Mouse (Mus musculus): ENCODE results near the gene Mob3b.
A peak's percentile ranks its signal among the peaks of the same experiment; 100 is the strongest.
"Not testable (repeated sequence)": the region's sequence is repeated elsewhere in the genome, so short reads cannot be mapped to it uniquely, and the experiment has no call there.

Mob3b gene

DNA sequence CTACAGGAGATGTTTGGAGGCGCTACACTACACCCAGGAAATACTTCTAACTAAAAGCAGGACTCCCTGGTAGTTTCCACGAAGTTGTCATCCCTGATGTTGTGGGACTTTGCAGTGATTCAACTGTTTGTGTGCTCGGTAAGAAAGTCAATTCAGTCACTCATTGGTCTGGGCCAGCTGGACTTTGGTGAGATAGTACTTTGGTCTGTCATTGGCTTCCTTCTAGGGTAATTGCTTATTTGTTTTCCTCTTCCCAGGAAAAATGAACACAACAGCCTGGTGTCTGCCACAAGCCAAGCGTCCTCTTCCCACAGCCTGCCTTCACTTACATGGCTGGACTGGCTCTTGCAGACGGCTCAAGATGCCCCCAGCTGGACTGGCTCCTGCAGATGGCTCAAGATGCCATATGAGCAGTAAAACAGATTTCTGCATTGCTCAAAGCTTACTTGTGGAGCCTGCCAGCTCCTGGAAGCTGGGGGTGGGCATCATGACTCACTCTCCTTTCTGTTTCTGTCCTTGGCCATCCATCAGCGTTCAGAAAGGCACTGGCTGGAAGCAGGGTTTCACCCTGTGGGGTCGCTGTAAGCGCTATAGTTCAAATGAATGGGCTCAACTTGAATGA is 190.8 kb downstream of the Mob3b start:
- peak; percentile 45 for DNase-seq (ENCODE audit: low spot score)

DNA sequence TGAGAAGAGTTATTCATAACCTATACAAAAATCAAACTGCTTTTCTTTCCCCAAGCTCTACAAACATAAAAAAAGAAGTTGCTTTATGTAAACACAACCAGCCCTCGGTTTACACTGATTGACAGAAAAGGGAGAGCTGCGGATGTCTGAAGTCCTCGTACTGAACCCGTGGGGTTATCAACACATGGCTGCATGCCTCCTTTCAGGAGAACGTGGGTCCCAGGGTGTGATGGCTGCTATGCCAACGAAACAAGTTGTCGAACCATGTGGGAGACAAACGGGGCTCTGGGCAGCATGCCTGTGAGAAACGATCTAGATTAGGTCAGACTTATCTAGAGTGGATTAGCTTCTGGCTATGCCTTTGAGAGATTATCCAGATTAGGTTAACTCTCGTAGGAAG is 192.4 kb downstream of the Mob3b start:
- no peak for DNase-seq (ENCODE audit: low spot score)

DNA sequence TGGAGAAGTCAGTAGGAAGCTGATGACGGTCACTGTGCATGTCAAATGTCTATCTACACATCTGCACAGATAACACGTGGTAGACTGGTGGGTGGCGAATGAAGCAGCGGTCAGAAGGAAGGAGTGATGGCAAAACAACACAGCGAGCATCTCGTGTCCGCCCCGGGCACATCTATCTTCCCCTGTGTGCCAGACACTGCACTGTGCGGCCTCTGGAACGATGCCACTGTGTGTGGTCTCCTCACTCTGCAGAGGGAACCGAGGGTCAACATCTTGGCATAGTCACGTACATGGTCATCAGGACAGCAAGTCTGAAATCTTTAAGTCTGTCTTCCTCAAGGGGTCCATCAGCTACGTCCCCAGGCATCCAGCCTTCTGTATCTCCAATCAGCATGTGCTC is 193.3 kb downstream of the Mob3b start:
- DNase-seq (ENCODE audit: low spot score): no peak

DNA sequence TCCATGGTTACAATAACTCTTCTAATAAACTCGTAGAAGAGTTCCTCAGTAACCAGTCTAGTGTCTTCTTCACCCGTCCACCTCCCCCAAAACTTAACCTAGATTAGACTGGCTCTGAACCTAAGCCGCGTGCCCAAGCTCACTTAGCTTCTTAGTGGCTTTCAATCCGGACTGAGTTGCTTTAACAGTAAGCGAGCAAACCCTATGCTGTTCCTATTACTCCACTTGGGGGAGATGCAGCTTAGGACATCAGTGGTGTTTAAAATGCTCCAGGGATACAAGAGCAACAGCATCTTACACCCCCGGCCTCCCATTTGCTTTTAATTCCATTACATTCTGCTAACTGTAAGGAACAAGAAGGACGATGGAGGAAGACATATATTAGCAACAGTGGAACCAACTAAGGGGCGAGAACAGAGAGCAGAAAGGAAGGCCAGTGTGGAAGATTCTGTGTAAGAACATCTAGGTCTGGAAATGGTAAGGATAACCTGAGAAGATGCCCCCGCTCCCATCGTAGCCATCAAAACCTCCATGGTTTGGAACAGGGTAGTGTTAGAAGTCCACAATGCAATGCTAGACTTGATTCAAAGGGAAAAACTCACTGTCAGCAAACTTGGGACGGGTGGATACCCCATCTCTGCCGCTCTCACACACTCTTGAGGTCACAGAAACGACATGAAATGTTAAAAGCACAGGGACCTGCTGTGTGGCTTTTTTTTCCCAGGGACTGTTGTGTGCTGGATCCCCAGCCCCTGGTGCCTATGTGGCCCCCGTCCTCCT is 196.3 kb downstream of the Mob3b start:
- no peak for DNase-seq (ENCODE audit: low spot score)

DNA sequence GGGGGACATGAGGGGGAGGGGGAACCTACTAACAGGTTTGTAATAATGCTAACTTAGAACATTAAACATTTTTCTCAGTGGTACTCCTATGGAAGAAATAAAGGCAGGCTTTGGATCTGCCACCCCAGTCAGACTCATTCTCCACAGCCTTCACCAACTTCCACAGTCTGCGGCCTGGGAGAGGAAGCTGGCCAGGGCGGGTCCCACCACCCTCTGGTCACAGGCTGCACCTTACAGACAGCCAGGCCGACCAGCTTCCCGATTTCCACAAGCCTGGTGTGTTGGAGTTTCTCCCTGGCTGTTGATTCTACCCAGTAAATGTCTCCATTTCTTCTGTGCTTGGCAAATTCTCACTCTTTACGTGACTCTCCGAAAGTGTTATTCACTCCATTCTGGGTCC is 197.8 kb downstream of the Mob3b start:
- DNase-seq (ENCODE audit: low spot score): no peak

DNA sequence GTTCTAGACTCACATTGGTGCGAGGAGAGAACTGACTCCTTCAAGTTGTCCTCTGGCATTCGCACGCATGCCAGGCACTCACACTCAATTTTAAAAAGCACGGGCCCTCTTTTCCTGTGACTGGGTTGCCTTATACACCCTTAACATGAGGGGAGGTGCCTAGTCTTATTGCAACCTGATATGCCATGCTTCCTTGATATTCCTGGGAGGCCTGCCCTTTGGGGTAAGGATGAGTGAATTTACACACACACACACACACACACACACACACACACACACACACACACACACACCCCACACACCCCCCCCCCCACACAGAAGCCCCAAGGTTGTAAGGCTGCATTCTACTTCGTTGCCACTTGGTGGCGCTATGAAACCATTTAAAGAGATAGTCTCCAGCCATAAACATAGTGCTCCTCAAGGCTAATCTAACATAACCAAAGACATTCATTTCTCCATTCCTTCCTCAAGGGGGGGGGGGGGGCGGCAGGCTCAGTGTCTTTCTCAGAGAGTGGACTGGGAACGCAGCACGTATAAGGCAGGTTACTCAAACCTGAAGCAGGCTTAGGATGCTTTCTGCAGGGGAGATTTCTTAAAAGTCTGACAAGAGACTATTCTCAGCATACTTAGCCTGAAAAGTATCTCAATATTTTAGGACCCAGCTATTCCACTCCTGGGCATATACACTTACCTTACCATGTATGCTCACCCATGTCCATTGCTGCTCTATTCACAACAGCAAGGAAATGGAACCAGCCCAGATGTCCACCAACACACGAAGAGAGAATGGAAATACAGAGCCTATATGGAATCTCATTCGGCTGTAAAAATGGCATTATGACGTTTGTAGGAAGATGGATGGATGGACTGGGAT is 198.9 kb downstream of the Mob3b start:
- DNase-seq (ENCODE audit: low spot score): no peak

DNA sequence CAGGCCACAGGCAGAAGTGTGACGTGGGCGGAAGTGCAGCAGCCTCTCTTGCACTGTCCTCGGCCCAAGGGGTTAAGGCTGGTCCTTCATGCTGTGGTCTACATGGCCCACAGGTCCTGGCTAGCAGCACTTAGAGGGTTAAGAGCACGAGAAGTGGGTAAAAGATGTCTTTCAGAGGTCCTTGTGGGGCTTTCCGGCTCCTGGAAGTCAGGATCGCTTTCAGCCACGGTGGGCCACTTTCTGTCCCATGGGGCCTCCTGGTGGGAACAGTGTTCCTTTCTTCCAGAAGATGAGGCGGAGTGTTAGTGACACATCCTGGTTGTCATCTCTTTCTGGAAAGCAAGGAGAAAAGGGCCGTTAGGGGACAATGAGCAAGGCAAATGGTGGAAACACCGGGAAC is 203.6 kb downstream of the Mob3b start:
- DNase-seq (ENCODE audit: low spot score): no peak

DNA sequence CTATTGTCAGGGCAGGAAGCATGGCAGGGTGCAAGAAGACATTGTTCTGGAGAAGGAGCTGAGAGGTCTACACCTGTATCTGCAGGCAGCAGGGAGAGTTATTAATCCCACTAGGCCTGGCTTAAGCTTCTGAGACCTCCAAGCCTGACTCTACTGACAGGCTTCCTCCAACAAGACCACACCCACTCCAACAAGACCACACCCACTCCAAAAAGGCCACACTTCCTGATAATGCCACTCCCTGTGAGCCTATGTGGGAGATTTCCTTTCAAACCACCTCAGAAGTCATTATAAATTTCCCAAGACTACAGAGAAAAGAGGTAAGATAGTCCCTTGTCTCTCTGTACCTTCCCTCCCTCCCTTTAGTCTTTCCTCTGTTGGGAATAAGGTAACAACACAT is 210.1 kb downstream of the Mob3b start:
- DNase-seq (ENCODE audit: low spot score): no peak

DNA sequence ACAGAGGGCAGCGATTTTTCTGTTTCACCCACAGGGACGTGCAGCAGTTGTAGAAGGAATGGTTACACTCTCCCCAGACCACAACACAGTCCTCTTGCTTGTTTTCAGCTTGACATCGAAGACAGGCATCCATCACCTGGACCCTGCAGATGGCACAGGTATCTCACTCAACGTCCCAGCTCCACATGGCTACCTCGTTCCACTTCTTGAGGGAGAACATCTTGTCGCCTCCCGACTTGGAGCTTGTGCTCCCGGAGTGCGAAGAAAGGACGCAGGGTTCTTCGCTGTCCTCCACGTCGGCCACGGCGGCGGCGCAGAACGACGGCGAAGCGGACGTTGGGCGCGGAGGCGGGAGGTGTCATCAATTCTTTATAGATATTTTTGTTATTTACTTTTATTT is 216.2 kb downstream of the Mob3b start:
- no peak for DNase-seq (ENCODE audit: low spot score)

DNA sequence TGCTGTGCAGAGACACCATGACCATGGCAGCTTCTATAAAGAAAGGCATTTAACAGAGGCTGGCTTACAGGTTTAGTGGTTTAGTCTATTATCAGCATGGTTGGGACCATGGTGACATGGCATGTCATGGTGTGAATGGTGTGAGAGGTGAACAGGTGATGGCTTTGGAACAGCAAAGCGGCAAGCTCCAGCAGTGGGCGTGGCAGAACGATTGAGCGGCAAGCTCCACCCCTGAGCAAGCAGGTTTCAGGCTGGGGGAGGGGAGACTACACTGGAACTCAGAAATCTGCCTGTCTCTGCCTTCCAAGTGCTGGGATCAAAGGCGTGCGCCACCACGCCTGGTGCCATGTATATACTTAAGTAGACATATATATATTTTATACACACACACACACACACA is 228.9 kb downstream of the Mob3b start:
- DNase-seq (ENCODE audit: low spot score): not testable (repeated sequence)

DNA sequence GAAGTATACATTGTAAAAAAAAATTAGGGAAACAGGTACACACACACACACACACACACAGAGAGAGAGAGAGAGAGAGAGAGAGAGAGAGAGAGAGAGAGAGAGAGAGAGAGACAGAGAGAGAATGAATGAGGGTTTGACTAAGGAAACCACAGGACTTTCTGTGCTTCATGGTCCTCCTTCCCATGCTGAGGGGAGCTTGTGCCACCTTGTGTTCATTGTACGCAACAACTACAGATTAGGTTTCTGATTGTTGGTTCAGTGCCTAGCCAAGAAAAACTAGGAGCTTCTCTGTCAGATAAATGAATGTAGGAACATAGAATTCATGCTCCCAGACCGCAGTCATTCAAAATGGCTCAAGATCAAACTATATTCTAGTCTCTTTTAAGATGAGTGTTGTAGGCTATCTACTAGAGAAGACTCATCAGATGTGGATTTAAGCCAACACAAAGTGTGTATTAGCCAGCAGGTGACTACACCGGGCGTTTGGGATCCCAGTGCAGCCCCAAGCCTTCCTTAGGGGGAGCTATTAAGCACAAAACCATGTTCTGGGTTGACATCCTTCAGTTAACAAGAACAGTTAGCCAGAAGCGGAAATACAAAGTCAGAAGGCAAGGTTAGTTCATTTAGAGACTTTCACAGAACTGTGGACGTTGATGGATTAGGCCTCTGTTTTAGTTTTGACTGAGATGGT is 235.0 kb downstream of the Mob3b start:
- no peak for DNase-seq (ENCODE audit: low spot score)

DNA sequence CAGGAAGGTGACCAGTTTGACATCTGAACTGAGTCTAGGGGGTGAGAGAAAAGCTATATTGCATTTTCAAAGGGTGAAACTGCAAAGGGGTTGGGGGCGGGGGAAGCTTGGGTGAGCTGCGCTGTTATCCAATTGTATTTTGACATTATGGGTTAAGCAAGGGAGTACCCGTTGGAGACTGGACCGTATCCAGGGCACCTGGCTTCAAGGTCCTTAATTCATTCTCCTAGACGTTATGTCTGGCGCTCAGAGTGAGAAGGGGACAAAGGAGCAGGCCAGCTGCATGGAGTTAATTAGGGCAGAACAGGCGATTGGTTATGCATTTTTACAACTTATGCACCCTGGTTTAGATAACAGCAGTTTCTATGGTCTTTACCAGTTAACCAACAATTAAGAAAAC is 239.9 kb downstream of the Mob3b start:
- DNase-seq (ENCODE audit: low spot score): peak; percentile 41

DNA sequence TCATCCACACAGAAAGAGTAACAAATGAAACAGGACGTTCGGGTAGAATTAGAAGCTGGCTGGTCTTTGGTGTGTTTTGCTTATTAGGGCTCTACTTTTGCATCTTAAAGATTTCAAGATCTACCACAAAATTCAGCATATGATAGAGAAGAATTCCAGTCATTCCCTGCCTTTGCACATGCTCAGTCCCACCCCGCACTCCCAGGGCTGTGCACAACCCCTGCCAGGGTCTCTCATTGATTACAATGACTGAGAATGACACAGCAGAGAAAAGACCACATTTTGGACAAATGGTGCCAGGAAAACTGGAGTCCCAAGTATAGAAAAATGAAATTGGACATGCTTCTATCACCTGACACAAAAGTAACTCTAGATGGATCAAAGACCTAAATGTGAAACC is 245.1 kb downstream of the Mob3b start:
- DNase-seq (ENCODE audit: low spot score): no peak

DNA sequence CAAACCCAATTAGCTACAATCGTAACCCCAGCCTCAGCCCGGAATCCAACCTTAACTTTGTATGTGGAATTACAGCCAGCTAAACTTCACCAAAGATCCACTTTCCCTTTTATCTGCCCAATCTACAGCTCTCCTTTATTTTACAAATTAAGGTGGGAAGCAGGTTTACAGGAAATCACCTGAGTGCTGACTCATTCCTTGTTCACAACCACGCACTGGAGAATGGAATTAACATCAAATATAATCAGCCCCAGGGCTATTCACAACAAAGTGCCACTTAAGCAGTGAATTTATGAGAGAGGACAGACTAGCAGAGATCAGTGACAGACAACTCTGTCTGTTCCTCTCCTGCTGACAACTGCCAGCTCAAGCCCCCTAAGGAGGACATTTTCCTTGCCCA is 245.9 kb downstream of the Mob3b start:
- DNase-seq (ENCODE audit: low spot score): no peak

DNA sequence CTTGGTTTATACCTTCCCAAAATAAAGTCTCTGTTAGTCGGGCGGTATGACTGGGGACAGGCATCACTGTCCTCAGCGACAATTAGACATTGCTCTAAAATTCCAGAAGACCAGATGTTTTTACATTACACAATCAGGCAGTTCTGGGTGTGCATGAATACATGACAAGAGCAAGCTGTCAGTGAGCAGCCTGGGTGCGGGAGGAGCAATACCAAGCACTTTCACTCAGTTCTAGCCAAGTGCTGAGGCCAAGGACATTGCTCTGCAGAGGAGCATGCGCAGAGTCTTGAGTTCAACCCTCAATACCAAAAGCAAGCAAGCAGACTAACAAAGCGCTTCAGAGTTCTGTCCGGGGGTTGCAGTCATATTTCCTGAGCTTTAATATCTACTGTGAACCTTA is 249.2 kb downstream of the Mob3b start:
- DNase-seq (ENCODE audit: low spot score): peak; percentile 40

DNA sequence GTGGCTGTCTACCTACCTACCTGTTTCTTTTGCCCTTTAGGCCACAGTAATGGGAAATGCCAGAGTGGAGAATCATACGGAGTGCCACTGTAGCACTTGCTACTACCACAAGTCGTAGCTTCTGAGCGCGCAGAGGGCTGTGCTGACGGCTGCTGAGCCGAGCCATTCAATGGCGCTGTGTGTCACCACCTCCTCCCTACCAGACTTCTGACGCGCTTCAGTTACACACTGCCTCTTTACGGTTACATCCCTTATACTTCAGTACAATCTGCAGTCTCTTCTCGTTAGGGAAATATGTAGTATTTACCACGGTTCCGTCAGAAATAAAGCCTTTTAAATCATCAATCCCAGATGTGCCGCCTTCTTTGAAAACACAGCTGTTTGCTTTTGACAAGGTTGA is 250.3 kb downstream of the Mob3b start:
- no peak for DNase-seq (ENCODE audit: low spot score)

DNA sequence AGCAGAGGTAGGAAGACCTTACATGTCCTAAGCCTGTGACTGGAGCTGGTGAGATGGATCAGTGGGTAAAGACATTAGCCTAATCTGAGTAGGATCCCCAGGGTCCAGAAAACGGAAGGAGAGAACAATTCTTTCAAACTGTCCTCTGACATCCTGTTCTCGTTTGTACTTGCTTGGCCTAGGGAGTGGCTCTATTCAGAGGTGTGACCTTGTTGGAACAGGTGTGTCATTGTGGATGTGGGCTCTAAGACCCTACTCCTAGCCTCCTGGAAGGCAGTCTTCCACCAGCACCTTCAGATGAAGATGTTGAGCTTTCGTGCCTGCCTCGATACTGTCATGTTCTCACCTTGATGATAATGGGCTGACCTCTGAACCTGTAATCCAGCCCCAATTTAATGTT is 251.1 kb downstream of the Mob3b start:
- DNase-seq (ENCODE audit: low spot score): no peak

DNA sequence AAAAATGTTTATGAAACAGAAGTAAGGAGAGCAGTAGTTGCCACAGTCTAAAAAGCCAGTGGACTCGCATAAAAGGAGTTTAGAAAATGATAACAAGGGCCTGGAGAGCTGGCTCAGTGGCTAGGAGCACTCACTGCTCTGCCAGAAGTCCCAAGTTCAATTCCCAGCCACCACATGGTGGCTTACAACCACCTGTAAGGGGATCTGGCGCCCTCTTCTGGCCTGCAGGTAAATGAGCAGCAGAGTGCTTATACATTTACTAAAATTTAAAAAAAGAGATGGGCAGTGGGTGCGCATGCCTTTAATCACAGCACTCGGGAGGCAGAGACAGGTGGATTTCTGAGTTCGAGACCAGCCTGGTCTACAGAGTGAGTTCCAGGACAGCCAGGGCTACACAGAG is 251.9 kb downstream of the Mob3b start:
- no peak for DNase-seq (ENCODE audit: low spot score)

DNA sequence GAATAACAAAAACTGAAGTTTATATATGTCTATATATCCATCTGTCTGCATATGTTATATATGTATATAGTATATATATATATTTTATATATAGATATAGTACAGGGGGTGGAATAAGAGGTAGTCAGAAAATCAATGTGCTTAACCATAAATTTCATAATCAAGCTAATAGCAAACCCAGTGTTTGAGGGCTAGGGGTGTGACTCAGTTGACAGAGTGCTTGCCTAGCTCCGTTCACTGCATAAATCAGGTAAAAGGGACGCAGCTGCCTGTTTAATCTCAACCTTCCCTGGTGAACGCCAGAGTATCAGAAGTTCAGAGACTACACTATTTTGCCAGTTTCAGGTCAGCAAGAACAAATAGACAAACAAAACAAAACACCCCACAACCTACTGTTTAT is 255.7 kb downstream of the Mob3b start:
- not testable (repeated sequence) for DNase-seq (ENCODE audit: low spot score)

DNA sequence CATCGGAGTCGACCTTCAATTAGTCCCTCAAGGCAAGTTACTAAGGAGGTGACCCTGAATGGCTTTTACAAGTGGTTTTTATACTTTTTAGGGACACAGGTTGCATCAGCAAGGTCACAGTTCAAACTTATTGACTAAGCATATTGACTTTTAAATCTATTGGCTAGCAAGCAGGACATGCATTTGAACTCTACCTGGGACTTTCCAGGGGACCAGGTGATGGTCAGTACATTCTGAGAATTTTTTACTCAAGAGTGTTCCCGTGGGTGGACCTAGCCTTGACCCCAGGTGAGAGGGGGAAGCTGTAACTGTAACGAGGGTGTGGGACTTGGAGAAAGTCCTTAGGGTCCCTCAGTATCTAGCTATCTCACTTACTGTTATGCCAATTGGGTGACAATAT is 256.1 kb downstream of the Mob3b start:
- no peak for DNase-seq (ENCODE audit: low spot score)

DNA sequence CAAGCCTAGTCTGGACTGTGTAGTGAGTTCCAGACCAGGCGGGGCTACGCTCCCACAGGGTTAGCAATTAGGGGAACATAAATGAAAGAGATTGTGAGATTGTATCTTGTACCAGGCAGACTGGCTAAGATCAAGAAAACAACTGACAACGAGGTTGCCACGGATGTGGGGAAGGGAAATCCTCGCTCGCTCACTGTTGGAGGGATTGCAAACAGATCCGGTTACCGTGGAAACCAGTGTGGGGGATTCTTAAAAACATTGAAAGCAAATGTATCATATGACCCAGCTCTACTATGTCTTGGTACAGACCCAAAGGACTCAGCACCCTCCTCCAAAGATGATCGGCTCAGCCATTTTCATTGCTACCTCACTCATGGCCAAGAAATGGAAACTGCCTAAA is 257.1 kb downstream of the Mob3b start:
- peak; percentile 18 for DNase-seq (ENCODE audit: low spot score)

DNA sequence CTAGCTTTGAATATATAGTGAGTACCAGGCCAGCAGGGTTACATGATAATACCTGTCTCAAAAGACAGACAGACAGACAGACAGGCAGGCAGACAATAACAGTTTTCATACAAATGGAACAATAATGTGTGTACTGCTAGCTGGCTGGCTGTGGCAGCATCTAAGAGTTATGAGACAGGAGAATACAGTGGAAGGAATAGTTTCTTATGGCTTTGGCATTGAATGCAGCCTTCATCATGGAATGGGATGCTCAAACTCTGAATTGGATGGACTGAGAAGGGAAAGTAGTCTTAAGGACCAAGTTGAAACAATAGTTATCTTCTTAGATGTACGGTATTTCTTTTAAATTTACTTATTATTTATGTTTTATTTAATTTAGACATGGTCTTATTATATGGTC is 258.0 kb downstream of the Mob3b start:
- no peak for DNase-seq (ENCODE audit: low spot score)
